Mouse (Mus musculus): ENCODE data around the gene Myo1a. TPM values are rescaled to one million over a fixed set of nuclear protein-coding genes. Genes with fewer than 3 reads are reported as not detected.
"Not testable (repeated sequence)": the region's sequence is repeated elsewhere in the genome, so short reads cannot be mapped to it uniquely, and the experiment has no call there.

The Myo1a gene
- polyA plus RNA-seq (2012; rRNA removed) = 18.5 and 19.1 TPM in 2 replicates

DNA sequence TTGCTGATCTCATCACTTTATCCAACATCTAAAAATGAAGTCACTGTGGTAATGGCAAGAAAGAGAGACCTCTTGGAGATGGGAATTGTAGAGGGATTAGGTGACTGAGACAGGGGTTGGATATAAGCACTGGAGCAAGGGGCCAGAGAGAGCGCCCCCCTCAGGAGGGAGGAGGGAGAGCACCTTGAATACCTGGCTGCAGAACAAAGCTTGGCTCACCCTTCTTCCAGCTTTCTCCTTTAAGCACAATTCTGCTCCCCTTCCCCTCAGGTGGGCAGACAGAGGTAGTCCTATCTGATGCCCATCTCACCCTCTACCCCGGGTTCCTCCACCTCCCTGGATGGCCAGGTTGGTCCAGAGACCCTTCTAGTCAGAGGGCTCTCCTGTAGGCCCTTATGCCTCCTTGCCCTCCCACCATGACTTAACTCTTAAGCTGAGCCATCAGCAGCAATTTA is at the start of gene Myo1a:
TSS of gene Myo1a (plus strand) at position 405 of the 455 bp plus-strand sequence.
- Histone ChIP-seq H3K27me3 (ENCODE audit: control insufficient read depth, insufficient read depth, low read length) (no peaks in the 10 kb centered on the region), H3K4me1 (ENCODE audit: control insufficient read depth, insufficient read depth, low read length) (no peaks in the 10 kb centered on the region), H3K27ac (ENCODE audit: control insufficient read depth, insufficient read depth, low read depth, low read length) (no peak within 1 kb of the TSS), H3K4me3 (ENCODE audit: control insufficient read depth, low read depth, low read length) (no peak within 1 kb of the TSS), H3K36me3 (ENCODE audit: control insufficient read depth, insufficient read depth, low read length) (no peaks in the 10 kb centered on the region)
- TF ChIP-seq CTCF (IDR thresholded peaks at IDR 0.05; ENCODE audit: control insufficient read depth, insufficient read depth, insufficient replicate concordance, low read depth, low read length) (peak; percentile 57; the same call in 1 of the 2 replicates), POLR2A (IDR thresholded peaks at IDR 0.05; ENCODE audit: control insufficient read depth, low read depth, low read length) (no peak)

DNA sequence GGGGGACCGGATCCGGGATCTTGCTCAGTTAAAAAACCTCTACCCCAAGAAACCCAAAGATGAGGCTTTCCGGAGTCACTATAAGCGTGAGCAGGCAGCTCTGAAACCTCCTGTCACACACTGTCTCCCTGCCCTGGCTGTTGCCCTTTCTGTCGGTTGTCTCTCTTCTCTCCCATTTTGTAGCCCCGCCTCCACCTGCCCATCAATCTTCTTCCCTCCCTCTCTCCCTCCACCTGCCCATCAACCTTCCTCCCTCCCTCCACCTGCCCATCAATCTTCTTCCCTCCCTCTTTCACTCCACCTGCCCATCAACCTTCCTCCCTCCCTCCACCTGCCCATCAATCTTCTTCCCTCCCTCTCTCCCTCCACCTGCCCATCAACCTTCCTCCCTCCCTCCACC is 47.4 kb upstream of the Myo1a start:
- H3K27ac ChIP-seq (ENCODE audit: control insufficient read depth, insufficient read depth, low read depth, low read length); H3K4me3 ChIP-seq (ENCODE audit: control insufficient read depth, low read depth, low read length); H3K4me1 ChIP-seq (ENCODE audit: control insufficient read depth, insufficient read depth, low read length); H3K27me3 ChIP-seq (ENCODE audit: control insufficient read depth, insufficient read depth, low read length); H3K36me3 ChIP-seq (ENCODE audit: control insufficient read depth, insufficient read depth, low read length): not testable (repeated sequence)

DNA sequence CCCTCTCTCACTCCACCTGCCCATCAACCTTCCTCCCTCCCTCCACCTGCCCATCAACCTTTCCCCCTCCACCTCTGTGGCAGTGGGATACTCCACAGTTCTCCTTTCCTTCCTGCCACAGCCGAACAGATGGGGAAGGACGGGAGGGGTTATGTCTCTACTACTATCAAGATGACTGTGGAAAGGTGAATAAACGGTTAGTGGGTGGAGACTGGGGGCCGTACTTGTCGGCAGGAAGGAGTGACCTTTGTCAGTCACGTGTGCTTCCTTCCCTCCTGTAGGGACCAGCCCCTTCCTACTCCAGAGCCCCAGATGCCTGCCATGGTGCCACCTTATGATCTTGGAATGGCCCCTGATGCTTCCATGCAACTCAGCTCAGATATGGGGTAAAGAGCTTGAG is 46.9 kb upstream of the Myo1a start:
- Histone ChIP-seq H3K27ac (ENCODE audit: control insufficient read depth, insufficient read depth, low read depth, low read length) (no peak overlapping the region), H3K4me1 (ENCODE audit: control insufficient read depth, insufficient read depth, low read length) (peaks cover 13% of the 10 kb centered on the region), H3K4me3 (ENCODE audit: control insufficient read depth, low read depth, low read length) (no peak overlapping the region), H3K27me3 (ENCODE audit: control insufficient read depth, insufficient read depth, low read length) (no peaks in the 10 kb centered on the region), H3K36me3 (ENCODE audit: control insufficient read depth, insufficient read depth, low read length) (no peaks in the 10 kb centered on the region)
- TF ChIP-seq POLR2A (IDR thresholded peaks at IDR 0.05; ENCODE audit: control insufficient read depth, low read depth, low read length) (no peak), CTCF (IDR thresholded peaks at IDR 0.05; ENCODE audit: control insufficient read depth, insufficient read depth, insufficient replicate concordance, low read depth, low read length) (no peak)

DNA sequence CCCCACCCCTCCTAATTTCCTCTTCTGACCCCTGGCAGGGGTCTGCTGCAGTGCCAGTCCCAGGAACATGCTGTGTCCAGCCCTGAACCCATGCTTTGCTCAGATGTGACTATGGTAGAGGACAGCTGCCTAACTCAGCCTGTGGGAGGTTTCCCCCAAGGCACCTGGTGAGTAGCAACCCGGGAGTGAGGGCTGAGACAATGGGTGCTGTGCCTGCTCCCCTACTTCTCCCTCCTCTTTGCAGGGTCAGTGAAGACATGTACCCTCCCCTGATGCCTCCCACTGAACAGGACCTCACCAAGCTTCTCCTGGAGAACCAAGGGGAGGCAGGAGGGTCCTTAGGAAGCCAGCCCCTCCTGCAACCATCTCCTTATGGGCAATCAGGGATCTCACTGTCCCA is 45.4 kb upstream of the Myo1a start:
- no peak overlapping the region for H3K27ac ChIP-seq (ENCODE audit: control insufficient read depth, insufficient read depth, low read depth, low read length)
- H3K4me1 ChIP-seq (ENCODE audit: control insufficient read depth, insufficient read depth, low read length) = peaks cover 13% of the 10 kb centered on the region
- H3K27me3 ChIP-seq (ENCODE audit: control insufficient read depth, insufficient read depth, low read length) = no peaks in the 10 kb centered on the region
- no peak for TF ChIP-seq POLR2A (IDR thresholded peaks at IDR 0.05; ENCODE audit: control insufficient read depth, low read depth, low read length)
- TF ChIP-seq CTCF (IDR thresholded peaks at IDR 0.05; ENCODE audit: control insufficient read depth, insufficient read depth, insufficient replicate concordance, low read depth, low read length) = no peak
- no peak overlapping the region for H3K4me3 ChIP-seq (ENCODE audit: control insufficient read depth, low read depth, low read length)
- no peaks in the 10 kb centered on the region for H3K36me3 ChIP-seq (ENCODE audit: control insufficient read depth, insufficient read depth, low read length)

DNA sequence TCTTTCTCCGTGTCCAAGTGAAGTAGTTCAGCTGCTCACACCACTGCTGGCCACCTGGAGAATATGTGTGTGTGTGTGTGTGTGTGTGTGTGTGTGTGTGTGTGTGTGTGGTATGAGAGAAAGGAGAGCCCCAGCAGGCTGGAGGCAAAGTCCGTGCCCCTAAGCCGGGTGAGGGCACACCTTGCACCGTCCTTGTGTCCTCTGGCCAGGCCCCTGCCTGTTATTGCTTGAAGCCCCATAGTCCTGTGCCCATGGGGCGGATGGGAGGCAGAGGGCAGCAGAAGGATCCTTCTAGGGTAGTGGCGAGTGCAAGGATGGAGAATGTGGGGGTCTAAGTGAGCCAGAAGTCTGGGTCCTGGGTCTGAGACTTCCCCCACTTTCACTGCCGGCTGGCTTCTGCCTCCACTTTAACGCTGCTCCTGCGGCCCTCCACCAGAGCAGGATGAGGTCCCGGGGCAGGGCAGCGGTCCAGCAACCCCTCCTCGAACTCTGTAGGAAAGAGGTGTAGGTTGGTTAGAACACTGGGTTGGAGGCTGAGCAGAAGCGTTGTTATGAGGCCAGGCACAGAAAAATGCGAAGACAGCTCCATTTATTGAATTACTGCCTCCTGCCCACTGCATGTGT is 43.6 kb upstream of the Myo1a start:
- no peak overlapping the region for H3K4me3 ChIP-seq (ENCODE audit: control insufficient read depth, low read depth, low read length)
- TF ChIP-seq POLR2A (IDR thresholded peaks at IDR 0.05; ENCODE audit: control insufficient read depth, low read depth, low read length) (no peak), CTCF (IDR thresholded peaks at IDR 0.05; ENCODE audit: control insufficient read depth, insufficient read depth, insufficient replicate concordance, low read depth, low read length) (no peak)
- no peaks in the 10 kb centered on the region for H3K36me3 ChIP-seq (ENCODE audit: control insufficient read depth, insufficient read depth, low read length)
- peak overlapping the region; percentile 32; the same call in 1 of the 2 replicates for H3K27ac ChIP-seq (ENCODE audit: control insufficient read depth, insufficient read depth, low read depth, low read length)
- H3K27me3 ChIP-seq (ENCODE audit: control insufficient read depth, insufficient read depth, low read length) = no peaks in the 10 kb centered on the region
- H3K4me1 ChIP-seq (ENCODE audit: control insufficient read depth, insufficient read depth, low read length) = peaks cover 21% of the 10 kb centered on the region

DNA sequence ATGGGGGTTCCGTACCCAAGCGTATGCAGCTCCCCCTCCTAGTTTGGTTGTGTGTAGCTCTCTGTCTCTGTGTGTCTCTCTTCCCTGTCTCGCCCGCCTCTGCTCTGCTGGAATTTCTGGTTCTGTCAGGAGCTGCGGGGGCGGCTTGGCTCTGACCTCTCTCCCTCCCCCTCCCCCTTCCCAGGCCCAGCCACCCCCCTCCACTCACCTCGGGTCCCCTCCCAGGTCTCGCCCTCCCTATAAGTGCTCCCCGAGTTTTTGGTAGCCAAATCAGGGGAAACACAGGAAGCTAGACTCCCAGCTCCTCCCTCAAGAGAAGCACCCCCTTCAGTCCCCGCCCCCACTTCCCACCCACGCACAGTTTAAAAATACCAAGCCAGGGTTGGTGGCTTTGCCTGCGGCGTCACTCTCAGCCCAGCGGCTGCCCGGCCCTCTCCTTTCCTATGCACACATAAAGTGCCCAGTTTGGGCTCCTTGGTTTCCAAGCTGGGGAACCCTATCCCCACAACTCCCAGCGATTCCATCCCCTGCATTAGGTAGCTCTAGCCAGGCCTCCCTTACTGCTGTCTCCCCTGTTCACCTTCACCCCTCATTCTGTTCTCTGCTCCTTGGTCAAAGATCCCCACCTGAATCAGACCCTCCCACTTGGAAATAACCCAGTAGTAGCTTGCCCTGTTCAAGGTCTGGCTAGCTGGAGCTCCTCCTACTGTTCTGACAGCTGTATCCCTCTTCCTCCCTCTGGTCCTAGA is 42.9 kb upstream of the Myo1a start:
- no peaks in the 10 kb centered on the region for H3K27me3 ChIP-seq (ENCODE audit: control insufficient read depth, insufficient read depth, low read length)
- no peaks in the 10 kb centered on the region for H3K36me3 ChIP-seq (ENCODE audit: control insufficient read depth, insufficient read depth, low read length)
- peaks cover 23% of the 10 kb centered on the region for H3K4me1 ChIP-seq (ENCODE audit: control insufficient read depth, insufficient read depth, low read length)
- peak overlapping the region; percentile 32; the same call in 1 of the 2 replicates for H3K27ac ChIP-seq (ENCODE audit: control insufficient read depth, insufficient read depth, low read depth, low read length)
- H3K4me3 ChIP-seq (ENCODE audit: control insufficient read depth, low read depth, low read length) = no peak overlapping the region
- TF ChIP-seq CTCF (IDR thresholded peaks at IDR 0.05; ENCODE audit: control insufficient read depth, insufficient read depth, insufficient replicate concordance, low read depth, low read length) = no peak
- TF ChIP-seq POLR2A (IDR thresholded peaks at IDR 0.05; ENCODE audit: control insufficient read depth, low read depth, low read length) = no peak

DNA sequence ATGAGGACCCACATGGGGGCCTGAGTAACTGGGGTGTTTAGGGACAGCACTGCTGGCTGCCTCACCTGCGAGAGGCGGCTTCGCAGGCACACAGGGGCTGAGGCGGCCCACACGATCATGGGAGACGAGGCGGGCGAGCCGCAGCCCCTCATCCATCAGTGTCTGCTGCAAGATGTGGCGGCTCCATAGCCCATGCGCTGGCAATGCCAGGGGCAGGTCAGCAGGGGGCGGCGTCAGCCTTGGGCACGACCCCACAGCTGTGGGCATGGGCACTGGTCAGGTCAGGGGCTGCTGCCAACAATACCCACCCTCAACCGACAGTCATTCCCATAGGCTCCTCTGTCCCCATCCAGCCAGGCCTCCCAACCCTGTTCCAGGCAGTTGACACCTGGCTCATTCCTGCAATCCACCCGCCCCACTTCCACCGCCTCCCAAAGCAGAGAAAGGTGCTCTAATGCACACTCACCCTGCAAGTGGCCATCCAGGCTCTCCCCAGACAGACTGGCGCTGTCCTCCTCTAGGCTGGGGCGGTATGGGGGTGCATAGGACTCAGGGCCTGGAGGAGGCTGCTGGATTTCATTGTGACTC is 42.2 kb upstream of the Myo1a start:
- Histone ChIP-seq H3K27ac (ENCODE audit: control insufficient read depth, insufficient read depth, low read depth, low read length) (no peak overlapping the region), H3K27me3 (ENCODE audit: control insufficient read depth, insufficient read depth, low read length) (no peaks in the 10 kb centered on the region), H3K36me3 (ENCODE audit: control insufficient read depth, insufficient read depth, low read length) (no peaks in the 10 kb centered on the region), H3K4me3 (ENCODE audit: control insufficient read depth, low read depth, low read length) (no peak overlapping the region), H3K4me1 (ENCODE audit: control insufficient read depth, insufficient read depth, low read length) (peaks cover 26% of the 10 kb centered on the region)
- TF ChIP-seq POLR2A (IDR thresholded peaks at IDR 0.05; ENCODE audit: control insufficient read depth, low read depth, low read length) (no peak), CTCF (IDR thresholded peaks at IDR 0.05; ENCODE audit: control insufficient read depth, insufficient read depth, insufficient replicate concordance, low read depth, low read length) (no peak)

Measured in testis, adult 2 months (tissue).